Mouse (Mus musculus) MEL (cell line): Measurements from ENCODE around the gene Sbno2. TPM values are rescaled to one million over a fixed set of nuclear protein-coding genes. Genes with fewer than 3 reads are reported as not detected.
A peak's percentile ranks its signal among the peaks of the same experiment; 100 is the strongest.

Experiments used
- DNase-seq: peaks from one replicate; pipeline ENCODE4 v3.0.0; 2011; ENCODE audit warnings: low read depth, low spot score
- H3K27ac ChIP-seq: 2 replicates; pipeline ENCODE4 v1.5.1; 2012; ENCODE audit warnings: low read depth, mild to moderate bottlenecking, control low read depth, low read length, moderate library complexity; ENCODE audit not compliant: control insufficient read depth
- H3K27me3 ChIP-seq, 2 experiments: fragments of 150-350 bp in 1 of 2; sonication (generic) in 1 of 2; 2 replicates each; pipeline ENCODE4 v1.6.1; 2012; ENCODE audit warnings: low read length in 2 of 2, mild to moderate bottlenecking in 2 of 2, improper control_type of control experiment in 1 of 2, moderate library complexity in 1 of 2; ENCODE audit not compliant: insufficient read depth in 2 of 2, control insufficient read depth in 1 of 2
- H3K36me3 ChIP-seq, 2 experiments: 2 replicates each; pipeline ENCODE4 v1.6.1; 2012 to 2014; ENCODE audit warnings: low read length in 2 of 2, improper control_type of control experiment in 1 of 2, inconsistent platforms in 1 of 2, mild to moderate bottlenecking in 1 of 2; ENCODE audit not compliant: insufficient read depth in 2 of 2, control insufficient read depth in 1 of 2
- H3K4me1 ChIP-seq, 2 experiments: fragments of 150-350 bp in 1 of 2; sonication (generic) in 1 of 2; 2 replicates each; pipeline ENCODE4 v1.6.1; 2012; ENCODE audit warnings: low read length in 2 of 2, improper control_type of control experiment in 1 of 2, mild to moderate bottlenecking in 1 of 2; ENCODE audit not compliant: insufficient read depth in 2 of 2, control insufficient read depth in 1 of 2
- H3K4me3 ChIP-seq, 2 experiments: fragments of 150-350 bp in 1 of 2; sonication (generic) in 1 of 2; 2 replicates each; pipeline ENCODE4 v1.5.1; 2012; ENCODE audit warnings: low read depth in 2 of 2, low read length in 2 of 2, mild to moderate bottlenecking in 2 of 2, moderate library complexity in 2 of 2, control low read depth in 1 of 2, improper control_type of control experiment in 1 of 2; ENCODE audit not compliant: control insufficient read depth in 1 of 2, insufficient read depth in 1 of 2
- H3K79me2 ChIP-seq: 2 replicates; pipeline ENCODE4 v1.6.1; 2012; ENCODE audit warnings: mild to moderate bottlenecking, low read length, moderate library complexity; ENCODE audit not compliant: control insufficient read depth, poor library complexity, insufficient read depth
- H3K9ac ChIP-seq: 2 replicates; pipeline ENCODE4 v1.6.1; 2012; ENCODE audit warnings: low read depth, mild to moderate bottlenecking, control low read depth, low read length, moderate library complexity; ENCODE audit not compliant: control insufficient read depth, poor library complexity, severe bottlenecking
- H3K9me3 ChIP-seq: fragments of 150-350 bp; sonication (generic); replicated peaks from 2 replicates; pipeline ENCODE4 v1.6.1; 2012; ENCODE audit warnings: mild to moderate bottlenecking, low read length, improper control_type of control experiment, moderate library complexity; ENCODE audit not compliant: insufficient read depth
- BHLHE40 ChIP-seq: IDR thresholded peaks from 2 replicates; pipeline ENCODE4 v1.6.1; 2012; ENCODE audit warnings: low read depth, mild to moderate bottlenecking, inconsistent platforms, low read length, improper control_type of control experiment, borderline replicate concordance
- CHD1 ChIP-seq: IDR thresholded peaks from 2 replicates; pipeline ENCODE4 v1.6.1; 2012; ENCODE audit warnings: low read depth, mild to moderate bottlenecking, inconsistent platforms, low read length, improper control_type of control experiment
- CHD2 ChIP-seq: IDR thresholded peaks from 2 replicates; pipeline ENCODE4 v1.6.1; 2011; ENCODE audit warnings: low read length, improper control_type of control experiment
- CTCF ChIP-seq, 3 experiments: IDR thresholded peaks in 2 of 3; conservative IDR thresholded peaks in 1 of 3; 2 replicates each; pipeline ENCODE4 v1.5.1; 2011 to 2012; ENCODE audit warnings: low read length in 3 of 3, low read depth in 2 of 3, mild to moderate bottlenecking in 2 of 3, improper control_type of control experiment in 1 of 3, inconsistent platforms in 1 of 3, mixed read lengths in 1 of 3, moderate library complexity in 1 of 3; ENCODE audit not compliant: control insufficient read depth in 1 of 3, insufficient read depth in 1 of 3, poor library complexity in 1 of 3, severe bottlenecking in 1 of 3
- E2F4 ChIP-seq: IDR thresholded peaks from 2 replicates; pipeline ENCODE4 v1.6.1; 2011; ENCODE audit warnings: low read depth, low read length, improper control_type of control experiment, borderline replicate concordance
- ELF1 ChIP-seq: IDR thresholded peaks from 2 replicates; pipeline ENCODE4 v1.6.1; 2014; ENCODE audit warnings: low read depth, mild to moderate bottlenecking, inconsistent platforms, low read length, improper control_type of control experiment, moderate library complexity
- EP300 ChIP-seq, 2 experiments: IDR thresholded peaks; 2 replicates each; pipeline ENCODE4 v1.6.1; 2011; ENCODE audit warnings: improper control_type of control experiment in 2 of 2, low read length in 2 of 2, low read depth in 1 of 2, mild to moderate bottlenecking in 1 of 2
- ETS1 ChIP-seq: IDR thresholded peaks from 2 replicates; pipeline ENCODE4 v1.6.1; 2012; ENCODE audit warnings: low read depth, mild to moderate bottlenecking, inconsistent platforms, low read length, improper control_type of control experiment, moderate library complexity
- GABPA ChIP-seq: IDR thresholded peaks from 2 replicates; pipeline ENCODE4 v1.6.1; 2012; ENCODE audit warnings: low read depth, mild to moderate bottlenecking, inconsistent platforms, low read length, improper control_type of control experiment, moderate library complexity
- GATA1 ChIP-seq: IDR thresholded peaks from 2 replicates; pipeline ENCODE4 v1.6.1; 2011; ENCODE audit warnings: low read depth, low read length, improper control_type of control experiment
- HCFC1 ChIP-seq: IDR thresholded peaks from 2 replicates; pipeline ENCODE4 v1.6.1; 2012; ENCODE audit warnings: low read depth, mild to moderate bottlenecking, inconsistent platforms, low read length, improper control_type of control experiment, moderate library complexity
- JUND ChIP-seq: IDR thresholded peaks from 2 replicates; pipeline ENCODE4 v1.6.1; 2011; ENCODE audit warnings: low read depth, mild to moderate bottlenecking, improper control_type of control experiment, low read length
- KAT2A ChIP-seq: conservative IDR thresholded peaks from 2 replicates; pipeline ENCODE4 v1.6.1; 2012; ENCODE audit warnings: low read depth, low read length, improper control_type of control experiment, inconsistent platforms
- MAFK ChIP-seq: IDR thresholded peaks from 2 replicates; pipeline ENCODE4 v1.6.1; 2011; ENCODE audit warnings: low read depth, mild to moderate bottlenecking, low read length, improper control_type of control experiment, borderline replicate concordance
- MAX ChIP-seq: IDR thresholded peaks from 2 replicates; pipeline ENCODE4 v1.6.1; 2011; ENCODE audit warnings: low read length, improper control_type of control experiment
- MAZ ChIP-seq: IDR thresholded peaks from 2 replicates; pipeline ENCODE4 v1.6.1; 2012; ENCODE audit warnings: low read depth, mild to moderate bottlenecking, inconsistent platforms, low read length, improper control_type of control experiment
- MEF2A ChIP-seq: IDR thresholded peaks from 2 replicates; pipeline ENCODE4 v1.6.1; 2014; ENCODE audit warnings: low read depth, mild to moderate bottlenecking, inconsistent platforms, low read length, improper control_type of control experiment; ENCODE audit not compliant: poor library complexity, insufficient replicate concordance, severe bottlenecking; ENCODE audit errors: extremely low read depth
- MXI1 ChIP-seq: IDR thresholded peaks from 2 replicates; pipeline ENCODE4 v1.6.1; 2011; ENCODE audit warnings: mild to moderate bottlenecking, low read depth, low read length, improper control_type of control experiment
- MYB ChIP-seq: IDR thresholded peaks from 2 replicates; pipeline ENCODE4 v1.6.1; 2011; ENCODE audit warnings: mild to moderate bottlenecking, low read depth, low read length, improper control_type of control experiment
- MYC ChIP-seq: IDR thresholded peaks from 2 replicates; pipeline ENCODE4 v1.6.1; 2011; ENCODE audit warnings: low read depth, mild to moderate bottlenecking, low read length, improper control_type of control experiment, moderate library complexity
- NELFE ChIP-seq: IDR thresholded peaks from 2 replicates; pipeline ENCODE4 v1.6.1; 2011; ENCODE audit warnings: low read depth, low read length, improper control_type of control experiment
- NRF1 ChIP-seq: IDR thresholded peaks from 2 replicates; pipeline ENCODE4 v1.6.1; 2014; ENCODE audit warnings: low read depth, mild to moderate bottlenecking, inconsistent platforms, low read length, improper control_type of control experiment, moderate library complexity; ENCODE audit not compliant: poor library complexity, insufficient read depth, severe bottlenecking
- POLR2A ChIP-seq, 2 experiments: IDR thresholded peaks; 2 replicates each; pipeline ENCODE4 v1.6.1; 2011 to 2012; ENCODE audit warnings: low read length in 2 of 2, mild to moderate bottlenecking in 2 of 2, control low read depth in 1 of 2, improper control_type of control experiment in 1 of 2, low read depth in 1 of 2, moderate library complexity in 1 of 2; ENCODE audit not compliant: control insufficient read depth in 1 of 2, insufficient read depth in 1 of 2, poor library complexity in 1 of 2
- POLR2AphosphoS2 ChIP-seq: IDR thresholded peaks from 2 replicates; pipeline ENCODE4 v1.6.1; 2011; ENCODE audit warnings: low read length, improper control_type of control experiment
- RAD21 ChIP-seq: IDR thresholded peaks from 2 replicates; pipeline ENCODE4 v1.6.1; 2011; ENCODE audit warnings: mild to moderate bottlenecking, low read depth, low read length, improper control_type of control experiment
- SIN3A ChIP-seq: IDR thresholded peaks from 2 replicates; pipeline ENCODE4 v1.6.1; 2012; ENCODE audit warnings: low read length, improper control_type of control experiment, inconsistent platforms
- SMC3 ChIP-seq: IDR thresholded peaks from 2 replicates; pipeline ENCODE4 v1.6.1; 2011; ENCODE audit warnings: low read depth, low read length, improper control_type of control experiment
- TAL1 ChIP-seq: IDR thresholded peaks from 2 replicates; pipeline ENCODE4 v1.6.1; 2012; ENCODE audit warnings: mild to moderate bottlenecking, inconsistent platforms, low read length, moderate library complexity, mixed read lengths
- TBP ChIP-seq: IDR thresholded peaks from 2 replicates; pipeline ENCODE4 v1.8.0; 2011; ENCODE audit warnings: low read depth, low read length, improper control_type of control experiment
- UBTF ChIP-seq: IDR thresholded peaks from 2 replicates; pipeline ENCODE4 v1.6.1; 2012; ENCODE audit warnings: low read depth, mild to moderate bottlenecking, inconsistent platforms, low read length, improper control_type of control experiment, moderate library complexity, borderline replicate concordance; ENCODE audit not compliant: insufficient read depth
- USF1 ChIP-seq: IDR thresholded peaks from 2 replicates; pipeline ENCODE4 v1.6.1; 2014; ENCODE audit warnings: low read depth, mild to moderate bottlenecking, inconsistent platforms, low read length, improper control_type of control experiment, moderate library complexity
- USF2 ChIP-seq, 2 experiments: IDR thresholded peaks; 2 replicates each; pipeline ENCODE4 v1.6.1; 2011 to 2012; ENCODE audit warnings: improper control_type of control experiment in 2 of 2, low read length in 2 of 2, borderline replicate concordance in 1 of 2, inconsistent platforms in 1 of 2, low read depth in 1 of 2, mild to moderate bottlenecking in 1 of 2; ENCODE audit not compliant: insufficient read depth in 1 of 2
- ZC3H11A ChIP-seq: IDR thresholded peaks from 2 replicates; pipeline ENCODE4 v1.6.1; 2012; ENCODE audit warnings: low read depth, mild to moderate bottlenecking, inconsistent platforms, low read length, improper control_type of control experiment
- ZKSCAN1 ChIP-seq: IDR thresholded peaks from 2 replicates; pipeline ENCODE4 v1.6.1; 2012; ENCODE audit warnings: low read depth, mild to moderate bottlenecking, inconsistent platforms, low read length, improper control_type of control experiment, moderate library complexity
- ZMIZ1 ChIP-seq: IDR thresholded peaks from 2 replicates; pipeline ENCODE4 v1.6.1; 2012; ENCODE audit warnings: low read depth, mild to moderate bottlenecking, inconsistent platforms, low read length, improper control_type of control experiment, moderate library complexity
- ZNF384 ChIP-seq: IDR thresholded peaks from 2 replicates; pipeline ENCODE4 v1.6.1; 2012; ENCODE audit warnings: low read depth, mild to moderate bottlenecking, inconsistent platforms, low read length, improper control_type of control experiment
- polyA plus RNA-seq, 2 experiments: library from polyadenylated mRNA; stranded (reverse) in 1 of 2; unstranded in 1 of 2; fragments of >175 nt in 1 of 2; fragments of >200 nt in 1 of 2; gene quantifications; 2 replicates each; pipeline versions ENCODE4 v1.2.1 to v1.2.4; 2012; ENCODE audit warnings: low replicate concordance in 2 of 2, low read depth in 1 of 2; ENCODE audit not compliant: insufficient read length in 2 of 2, insufficient read depth in 1 of 2, missing spikeins in 1 of 2
- total RNA-seq: library from RNA; depleted of rRNA; stranded (reverse); fragments of 300-350 nt; gene quantifications from 2 replicates; pipeline ENCODE4 v1.2.3, GENCODE M21; 2012

Sbno2 gene
- total and polyA plus RNA-seq, 3 experiments = 15.8 to 29.0 TPM; not detected in 1

- DNase-seq = peak; percentile 70
- H3K27me3 ChIP-seq = no peaks in the 10 kb centered on the region
- H3K4me1 ChIP-seq = peaks cover 0 to 18% of the 10 kb centered on the region in 2 experiments; a peak in 3 of 4 replicates
- TF ChIP-seq USF1 (no peak), RAD21 (no peak), MEF2A (no peak), SMC3 (no peak), MAFK (no peak), MAZ (no peak), TBP (peak; percentile 66), MAX (0 out of 2 replicates have a peak, but pooled peaks have one; percentile 34), CHD1 (peak; percentile 82), NRF1 (peak; percentile 58; the same call in 1 of the 2 replicates), JUND (no peak), MYB (no peak), ETS1 (peak; percentile 29; the same call in 1 of the 2 replicates), NELFE (peak; percentile 56), GABPA (no peak), BHLHE40 (no peak), POLR2A (IDR thresholded peaks at IDR 0.05; ENCODE audit: control insufficient read depth in 1 of 2, insufficient read depth in 1 of 2, low read depth in 1 of 2, low read length in 2 of 2, poor library complexity in 1 of 2) (peak; percentile 27 to 74; a peak in 2 of 4 replicates), ZMIZ1 (no peak), SIN3A (peak; percentile 75), MYC (no peak), EP300 (IDR thresholded peaks at IDR 0.05; ENCODE audit: low read depth in 1 of 2, low read length in 2 of 2) (peak in 1 of 2 experiments; percentile 47; a peak in 2 of 4 replicates), ELF1 (no peak), ZC3H11A (no peak), E2F4 (no peak), POLR2AphosphoS2 (no peak), TAL1 (peak; percentile 85), CTCF (IDR thresholded peaks at IDR 0.05 in 2 of 3, conservative IDR thresholded peaks at IDR 0.05 in 1 of 3; ENCODE audit: control insufficient read depth in 1 of 3, insufficient read depth in 1 of 3, low read depth in 2 of 3, low read length in 3 of 3, poor library complexity in 1 of 3, severe bottlenecking in 1 of 3) (no peak; a peak in 1 of 6 replicates), ZKSCAN1 (no peak), KAT2A (no peak), UBTF (no peak), USF2 (IDR thresholded peaks at IDR 0.05; ENCODE audit: borderline replicate concordance in 1 of 2, insufficient read depth in 1 of 2, low read depth in 1 of 2, low read length in 2 of 2) (no peak), GATA1 (peak; percentile 60; the same call in 1 of the 2 replicates), HCFC1 (peak; percentile 47; the same call in 1 of the 2 replicates), CHD2 (no peak), MXI1 (peak; percentile 70), ZNF384 (no peak)
Measured at GRCm38 (mm10) chr10:80116927-80117691, 11.7 kb upstream of the Sbno2 start.

More at GRCm38 (mm10) chr10:80116927-80117691, 11.7 kb upstream of the Sbno2 start:
- peaks cover 2 to 17% of the 10 kb centered on the region in 2 experiments; a peak in 3 of 4 replicates for H3K36me3 ChIP-seq
- peak overlapping the region; percentile 69 to 84 for H3K4me3 ChIP-seq
- peaks cover 68% of the 10 kb centered on the region for H3K79me2 ChIP-seq
- H3K9ac ChIP-seq = peak overlapping the region; percentile 98
- no peaks in the 10 kb centered on the region for H3K9me3 ChIP-seq
- H3K27ac ChIP-seq = peak overlapping the region; percentile 71
